10 mouse cellular contexts compared by ENCODE assay signal in genomic region chr7:82697668-82698067, GRCm38 (mm10). TPM values are rescaled to one million over a fixed set of nuclear protein-coding genes. Genes with fewer than 3 reads are reported as not detected.
DNase-seq lines count a peak whose midpoint lies in the region; ATAC-seq and TF ChIP-seq lines count a peak whose summit lies in the region.
"Had no signal": no experiment of that assay in that cellular context is flagged by ENCODE, and none has a peak within 500 bp of the region (broad histone marks: within the 10 kb centered on the region; RNA-seq: fewer than 3 reads in every experiment).

No protein-coding gene starts in this region.

- peak; percentile 43 for ATAC-seq in activated CD4-positive, CD25-positive, alpha-beta regulatory T cell, adult 4 months
- ATAC-seq in liver, embryonic 14.5 days (ENCODE audit: insufficient read depth) = no peak
- ATAC-seq in forebrain, embryonic 15.5 days (replicated peaks) = no peak
- ATAC-seq in heart, embryonic 12.5 days (ENCODE audit: insufficient number of reproducible peaks, low FRiP score) = no peak

- H3K36me3 ChIP-seq in E14TG2a.4 (ENCODE audit: insufficient read depth, low read length) = peaks cover 66% of the 10 kb centered on the region
- peaks cover 5% of the 10 kb centered on the region for H3K36me3 ChIP-seq in liver, embryonic 14.5 days (replicated peaks; ENCODE audit: control insufficient read depth, insufficient read depth, low read depth)
- H3K36me3 ChIP-seq in forebrain, embryonic 15.5 days = peaks cover 46% of the 10 kb centered on the region
- peaks cover 56% of the 10 kb centered on the region for H3K36me3 ChIP-seq in heart, embryonic 12.5 days

- TF ChIP-seq EP300 in liver, embryonic 14.5 days (IDR thresholded peaks at IDR 0.05; ENCODE audit: low read depth) = no peak

- H3K4me1 ChIP-seq in E14TG2a.4 (replicated peaks; ENCODE audit: low read depth, low read length) = no peaks in the 10 kb centered on the region
- H3K4me1 ChIP-seq in liver, embryonic 14.5 days (replicated peaks; ENCODE audit: control insufficient read depth in 2 of 2, insufficient read depth in 2 of 2, low read length in 1 of 2) = no peaks in the 10 kb centered on the region
- no peaks in the 10 kb centered on the region for H3K4me1 ChIP-seq in forebrain, embryonic 15.5 days
- H3K4me1 ChIP-seq in heart, embryonic 12.5 days (replicated peaks) = no peaks in the 10 kb centered on the region
- H3K4me1 ChIP-seq: liver, embryonic 15.5 days had no signal

- H3K27ac ChIP-seq in left cerebral cortex, adult 2 months = no peak overlapping the region
- no peak overlapping the region for H3K27ac ChIP-seq in liver, embryonic 14.5 days
- no peak overlapping the region for H3K27ac ChIP-seq in forebrain, embryonic 15.5 days (replicated peaks)
- no peak overlapping the region for H3K27ac ChIP-seq in heart, embryonic 12.5 days (ENCODE audit: poor library complexity, severe bottlenecking)
- H3K27ac ChIP-seq: liver, embryonic 15.5 days had no signal

- no peak overlapping the region for H3K9ac ChIP-seq in liver, embryonic 14.5 days (replicated peaks)
- no peak overlapping the region for H3K9ac ChIP-seq in forebrain, embryonic 15.5 days (replicated peaks)
- H3K9ac ChIP-seq in heart, embryonic 12.5 days = no peak overlapping the region
- H3K9ac ChIP-seq: liver, embryonic 15.5 days had no signal

- intact Hi-C loops in left cerebral cortex, adult 2 months (cut with DNase I) = no loop called here

- DNase-seq in left cerebral cortex, adult 2 months (ENCODE audit: extremely low spot score in 1 of 2, low spot score in 2 of 2) = no peak
- no peak for DNase-seq in left cerebral cortex, adult 11 months (ENCODE audit: low spot score)
- DNase-seq in liver, embryonic 14.5 days (ENCODE audit: low read depth in 3 of 3, low spot score in 3 of 3) = no peak
- no peak for DNase-seq in urinary bladder, postnatal 10 days (ENCODE audit: low spot score)
- DNase-seq: adrenal gland, postnatal 10 days had no signal

- no peak overlapping the region for H3K4me3 ChIP-seq in left cerebral cortex, adult 2 months
- H3K4me3 ChIP-seq in E14TG2a.4 (replicated peaks; ENCODE audit: low read length) = no peak overlapping the region
- H3K4me3 ChIP-seq in liver, embryonic 14.5 days (ENCODE audit: insufficient read depth in 1 of 2, low read depth in 2 of 2, low read length in 2 of 2) = no peak overlapping the region
- H3K4me3 ChIP-seq in forebrain, embryonic 15.5 days = no peak overlapping the region
- H3K4me3 ChIP-seq in heart, embryonic 12.5 days = no peak overlapping the region
- H3K4me3 ChIP-seq: liver, embryonic 15.5 days had no signal

- no peaks in the 10 kb centered on the region for H3K27me3 ChIP-seq in E14TG2a.4 (ENCODE audit: insufficient read depth, low read length)
- no peaks in the 10 kb centered on the region for H3K27me3 ChIP-seq in liver, embryonic 14.5 days (ENCODE audit: control insufficient read depth, insufficient read depth, low read length)
- no peaks in the 10 kb centered on the region for H3K27me3 ChIP-seq in forebrain, embryonic 15.5 days
- H3K27me3 ChIP-seq in heart, embryonic 12.5 days (replicated peaks) = no peaks in the 10 kb centered on the region
- H3K27me3 ChIP-seq: liver, embryonic 15.5 days had no signal

- WGBS in liver, embryonic 14.5 days (ENCODE audit: insufficient replicate concordance) = 59% methylated on average over 8 of the region's 8 CpGs
- 75% methylated on average over 8 of the region's 8 CpGs for WGBS in forebrain, embryonic 15.5 days
- WGBS in heart, embryonic 12.5 days = 68% methylated on average over 8 of the region's 8 CpGs

- TF ChIP-seq CTCF in left cerebral cortex, adult 2 months (IDR thresholded peaks at IDR 0.05) = peak; percentile 26
- peak; percentile 85 for TF ChIP-seq CTCF in E14TG2a.4 (conservative IDR thresholded peaks at IDR 0.05; ENCODE audit: low read length)
- TF ChIP-seq CTCF in liver, embryonic 14.5 days (IDR thresholded peaks at IDR 0.05; ENCODE audit: low read depth) = peak; percentile 73

- no peaks in the 10 kb centered on the region for H3K9me3 ChIP-seq in E14TG2a.4 (ENCODE audit: low read length)
- no peaks in the 10 kb centered on the region for H3K9me3 ChIP-seq in liver, embryonic 14.5 days (ENCODE audit: control insufficient read depth, low read length)
- H3K9me3 ChIP-seq in forebrain, embryonic 15.5 days = no peaks in the 10 kb centered on the region
- no peaks in the 10 kb centered on the region for H3K9me3 ChIP-seq in heart, embryonic 12.5 days (replicated peaks)
- H3K9me3 ChIP-seq: liver, embryonic 15.5 days had no signal

- no peak overlapping the region for H3K4me2 ChIP-seq in liver, embryonic 14.5 days (ENCODE audit: low read depth)
- H3K4me2 ChIP-seq in forebrain, embryonic 15.5 days (replicated peaks) = no peak overlapping the region
- no peak overlapping the region for H3K4me2 ChIP-seq in heart, embryonic 12.5 days
- H3K4me2 ChIP-seq: liver, embryonic 15.5 days had no signal

RNA-seq across cellular contexts. Expression of gene Efl1, which starts 49.3 kb away (rescaled TPM):
- 10 to 100 TPM; 15.1 to 18.2 TPM for total RNA-seq in left cerebral cortex, adult 2 months (2021)
- polyA plus RNA-seq in activated CD4-positive, CD25-positive, alpha-beta regulatory T cell, adult 4 months (2017; shearing (Covaris generic)) = 10 to 100 TPM; 40.0 to 41.0 TPM
- polyA plus RNA-seq in liver, embryonic 14.5 days (2012; rRNA removed) = 1.9 and 3.2 TPM in 2 replicates
- polyA plus RNA-seq in liver, embryonic 14.5 days (2014; fragmentation: Nextera tagmentation; extraction: Ambion mirVana) = 8.0 and 10.3 TPM in 2 replicates
- polyA plus RNA-seq in forebrain, embryonic 15.5 days (2015; fragmentation: Nextera tagmentation; extraction: Ambion mirVana) = 20.3 and 21.4 TPM in 2 replicates
- 15.7 and 16.6 TPM in 2 replicates for polyA plus RNA-seq in heart, embryonic 12.5 days (2016; fragmentation: Nextera tagmentation; extraction: Ambion mirVana)

RNA-seq across cellular contexts. Expression of gene Saxo2, which starts 49.3 kb away (rescaled TPM):
- 1 to 10 TPM; 8.2 to 8.6 TPM for total RNA-seq in left cerebral cortex, adult 2 months (2021)
- polyA plus RNA-seq in activated CD4-positive, CD25-positive, alpha-beta regulatory T cell, adult 4 months (2017; shearing (Covaris generic)) = not detected
- polyA plus RNA-seq in liver, embryonic 14.5 days (2012; rRNA removed) = 0.22 and 0.25 TPM in 2 replicates
- polyA plus RNA-seq in liver, embryonic 14.5 days (2014; fragmentation: Nextera tagmentation; extraction: Ambion mirVana) = 0.52 and 0.62 TPM in 2 replicates
- 17.6 and 21.4 TPM in 2 replicates for polyA plus RNA-seq in forebrain, embryonic 15.5 days (2015; fragmentation: Nextera tagmentation; extraction: Ambion mirVana)
- polyA plus RNA-seq in heart, embryonic 12.5 days (2016; fragmentation: Nextera tagmentation; extraction: Ambion mirVana) = 5.7 and 5.8 TPM in 2 replicates

Comparison
In these comparisons a context has a peak if more than half of its experiments do, and no peak if none do; other contexts are left out.
1. CTCF ChIP-seq: peak in every context shown above with its lines; median percentile 85 in E14TG2a.4; 73 in liver, embryonic 14.5 days; 26 in left cerebral cortex, adult 2 months.